Mouse (Mus musculus): Measurements from ENCODE around the gene A730049H05Rik. TPM values are rescaled to one million over a fixed set of nuclear protein-coding genes. Genes with fewer than 3 reads are reported as not detected.

A730049H05Rik gene
- polyA plus RNA-seq, 1 experiment from 2014 or later = 0.68 TPM

DNA sequence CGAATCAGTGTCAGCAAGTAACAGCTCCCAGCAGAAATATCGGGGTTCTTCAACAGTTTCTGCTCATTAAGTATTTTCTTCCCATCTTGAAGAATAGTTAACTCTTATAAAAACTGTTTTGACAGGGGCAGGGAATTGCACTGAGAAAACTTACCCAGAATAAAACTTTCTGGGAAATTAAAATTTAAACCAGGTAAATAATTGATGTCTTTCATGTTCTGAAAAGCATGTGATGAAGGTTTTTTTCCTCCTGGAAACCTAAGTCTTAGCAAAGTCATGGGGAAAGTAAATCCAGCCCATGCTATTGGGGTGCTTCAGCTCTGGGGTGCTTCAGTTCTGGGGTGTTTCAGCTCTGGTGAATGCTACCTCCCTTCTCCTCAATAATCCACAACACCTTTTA, 5.7 kb upstream of the A730049H05Rik start:
- no peak for TF ChIP-seq CTCF (IDR thresholded peaks at IDR 0.05; ENCODE audit: low read depth)
- H3K27ac ChIP-seq (ENCODE audit: low read depth) = no peak overlapping the region
- no peak overlapping the region for H3K9ac ChIP-seq
- no peak overlapping the region for H3K4me2 ChIP-seq
- ATAC-seq (ENCODE audit: insufficient read depth) = no peak
- H3K36me3 ChIP-seq (ENCODE audit: insufficient read depth) = peaks cover 48% of the 10 kb centered on the region; the same call in 1 of the 2 replicates
- no peaks in the 10 kb centered on the region for H3K27me3 ChIP-seq (ENCODE audit: insufficient read depth, low read length)
- no peaks in the 10 kb centered on the region for H3K9me3 ChIP-seq (ENCODE audit: low read depth, low read length)
- no peak overlapping the region for H3K4me3 ChIP-seq (ENCODE audit: low read depth, low read length)
- H3K4me1 ChIP-seq (ENCODE audit: insufficient read depth) = no peaks in the 10 kb centered on the region
- DNase-seq = no peak
- 89% methylated on average over 2 of the region's 2 CpGs for WGBS

GRCm38 (mm10) chr6:92811566-92811965, 4.7 kb upstream of the A730049H05Rik start:
- Histone ChIP-seq H3K4me1 (ENCODE audit: insufficient read depth) (no peaks in the 10 kb centered on the region; the same call in 1 of the 2 replicates), H3K9ac (no peak overlapping the region), H3K27ac (ENCODE audit: low read depth) (no peak overlapping the region), H3K4me2 (no peak overlapping the region), H3K4me3 (ENCODE audit: low read depth, low read length) (no peak overlapping the region), H3K27me3 (ENCODE audit: insufficient read depth, low read length) (no peaks in the 10 kb centered on the region), H3K36me3 (ENCODE audit: insufficient read depth) (peaks cover 47% of the 10 kb centered on the region; the same call in 1 of the 2 replicates), H3K9me3 (ENCODE audit: low read depth, low read length) (no peaks in the 10 kb centered on the region)
- no peak for TF ChIP-seq CTCF (IDR thresholded peaks at IDR 0.05; ENCODE audit: low read depth)
- DNase-seq (no peak), ATAC-seq (ENCODE audit: insufficient read depth) (no peak)

GRCm38 (mm10) chr6:92812702-92813370, 3.4 kb upstream of the A730049H05Rik start:
- WGBS = 63% methylated on average over 2 of the region's 2 CpGs

GRCm38 (mm10) chr6:92817661-92818060, 1.4 kb downstream of the A730049H05Rik start:
- Histone ChIP-seq H3K4me1 (ENCODE audit: insufficient read depth) (no peaks in the 10 kb centered on the region; the same call in 1 of the 2 replicates), H3K4me3 (ENCODE audit: low read depth, low read length) (no peak overlapping the region), H3K4me2 (no peak overlapping the region), H3K27ac (ENCODE audit: low read depth) (no peak overlapping the region), H3K27me3 (ENCODE audit: insufficient read depth, low read length) (no peaks in the 10 kb centered on the region), H3K9me3 (ENCODE audit: low read depth, low read length) (no peaks in the 10 kb centered on the region), H3K9ac (no peak overlapping the region), H3K36me3 (ENCODE audit: insufficient read depth) (peaks cover 42% of the 10 kb centered on the region)
- no peak for TF ChIP-seq CTCF (IDR thresholded peaks at IDR 0.05; ENCODE audit: low read depth)
- WGBS = 74% methylated on average over 8 of the region's 8 CpGs
- no peak for DNase-seq
- ATAC-seq (ENCODE audit: insufficient read depth) = no peak

More at GRCm38 (mm10) chr6:92812702-92813370, 3.4 kb upstream of the A730049H05Rik start:
- Histone ChIP-seq H3K9ac (no peak overlapping the region), H3K4me2 (no peak overlapping the region), H3K9me3 (ENCODE audit: low read depth, low read length) (no peaks in the 10 kb centered on the region), H3K27me3 (ENCODE audit: insufficient read depth, low read length) (no peaks in the 10 kb centered on the region), H3K4me1 (ENCODE audit: insufficient read depth) (no peaks in the 10 kb centered on the region; the same call in 1 of the 2 replicates), H3K36me3 (ENCODE audit: insufficient read depth) (peaks cover 41% of the 10 kb centered on the region; the same call in 1 of the 2 replicates), H3K4me3 (ENCODE audit: low read depth, low read length) (no peak overlapping the region), H3K27ac (ENCODE audit: low read depth) (no peak overlapping the region)
- ATAC-seq (ENCODE audit: insufficient read depth) (no peak), DNase-seq (no peak)
- TF ChIP-seq CTCF (IDR thresholded peaks at IDR 0.05; ENCODE audit: low read depth) = no peak

- no peak for ATAC-seq (ENCODE audit: insufficient read depth)
Observed at GRCm38 (mm10) chr6:92821606-92822005, 5.3 kb downstream of the A730049H05Rik start.

DNA sequence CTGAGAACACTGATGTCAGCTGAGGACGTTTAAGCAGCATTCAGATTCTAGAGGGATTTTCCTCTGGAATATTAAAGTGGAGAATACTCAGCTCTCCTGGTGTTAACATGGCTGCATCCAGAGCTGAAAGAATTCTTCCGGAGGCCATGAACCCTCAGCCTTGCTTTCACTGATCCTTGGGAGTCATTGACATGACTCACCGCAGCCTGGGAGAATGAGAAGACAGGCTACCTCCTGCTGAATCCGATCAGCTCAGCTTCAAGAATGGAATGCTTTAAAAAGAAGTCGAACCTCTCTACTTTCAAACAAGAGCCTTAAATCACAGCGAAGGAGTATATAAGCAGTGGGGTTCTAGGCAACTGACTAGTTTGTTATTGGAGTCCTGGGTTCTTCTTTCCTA, 5.7 kb downstream of the A730049H05Rik start:
- DNase-seq (no peak), ATAC-seq (ENCODE audit: insufficient read depth) (no peak)
- no peaks in the 10 kb centered on the region for H3K9me3 ChIP-seq (ENCODE audit: low read depth, low read length)
- H3K27ac ChIP-seq (ENCODE audit: low read depth) = no peak overlapping the region
- H3K27me3 ChIP-seq (ENCODE audit: insufficient read depth, low read length) = no peaks in the 10 kb centered on the region
- no peak overlapping the region for H3K4me3 ChIP-seq (ENCODE audit: low read depth, low read length)
- peaks cover 23% of the 10 kb centered on the region for H3K36me3 ChIP-seq (ENCODE audit: insufficient read depth)
- no peaks in the 10 kb centered on the region for H3K4me1 ChIP-seq (ENCODE audit: insufficient read depth)
- TF ChIP-seq CTCF (IDR thresholded peaks at IDR 0.05; ENCODE audit: low read depth) = no peak
- H3K4me2 ChIP-seq = no peak overlapping the region
- 74% methylated on average over 6 of the region's 6 CpGs for WGBS
- no peak overlapping the region for H3K9ac ChIP-seq

More at GRCm38 (mm10) chr6:92821606-92822005, 5.3 kb downstream of the A730049H05Rik start:
- H3K36me3 ChIP-seq (ENCODE audit: insufficient read depth) = peaks cover 23% of the 10 kb centered on the region
- no peaks in the 10 kb centered on the region for H3K27me3 ChIP-seq (ENCODE audit: insufficient read depth, low read length)
- H3K9ac ChIP-seq = no peak overlapping the region
- TF ChIP-seq CTCF (IDR thresholded peaks at IDR 0.05; ENCODE audit: low read depth) = no peak
- no peak overlapping the region for H3K27ac ChIP-seq (ENCODE audit: low read depth)
- no peak for DNase-seq
- no peak overlapping the region for H3K4me2 ChIP-seq
- H3K9me3 ChIP-seq (ENCODE audit: low read depth, low read length) = no peaks in the 10 kb centered on the region
- 70% methylated on average over 5 of the region's 5 CpGs for WGBS
- H3K4me3 ChIP-seq (ENCODE audit: low read depth, low read length) = no peak overlapping the region
- H3K4me1 ChIP-seq (ENCODE audit: insufficient read depth) = no peaks in the 10 kb centered on the region; the same call in 1 of the 2 replicates

- ATAC-seq (ENCODE audit: insufficient read depth) (no peak), DNase-seq (no peak)
- H3K4me1 ChIP-seq (ENCODE audit: insufficient read depth) = peaks cover 7% of the 10 kb centered on the region; the same call in 1 of the 2 replicates
- H3K36me3 ChIP-seq (ENCODE audit: insufficient read depth) = peaks cover 23% of the 10 kb centered on the region
- no peak overlapping the region for H3K9ac ChIP-seq
- no peak overlapping the region for H3K27ac ChIP-seq (ENCODE audit: low read depth)
- H3K4me3 ChIP-seq (ENCODE audit: low read depth, low read length) = no peak overlapping the region
- TF ChIP-seq CTCF (IDR thresholded peaks at IDR 0.05; ENCODE audit: low read depth) = no peak
- H3K27me3 ChIP-seq (ENCODE audit: insufficient read depth, low read length) = no peaks in the 10 kb centered on the region
- 83% methylated on average over 7 of the region's 7 CpGs for WGBS
- H3K9me3 ChIP-seq (ENCODE audit: low read depth, low read length) = no peaks in the 10 kb centered on the region
- H3K4me2 ChIP-seq = no peak overlapping the region
Observed at GRCm38 (mm10) chr6:92823991-92824390, 7.7 kb downstream of the A730049H05Rik start.
